Mouse (Mus musculus) kidney, embryonic 16.5 days (tissue): ENCODE data around the gene Sppl3. TPM values are rescaled to one million over a fixed set of nuclear protein-coding genes. Genes with fewer than 3 reads are reported as not detected.

ENCODE experiments used
- ATAC-seq: fragments of 200-750 bp; cut with Nextera tagmentation; 2 replicates; pipeline ENCODE4 v1.8.0; 2017; ENCODE audit warnings: moderate TSS enrichment; ENCODE audit not compliant: low FRiP score, low TSS enrichment
- H3K27ac ChIP-seq: fragments of 300-500 bp; sonication (generic); 2 replicates; pipeline ENCODE4 v1.5.1; 2014; ENCODE audit warnings: low read length
- H3K27me3 ChIP-seq: fragments of 300-500 bp; sonication (generic); 2 replicates; pipeline ENCODE4 v1.6.1; 2014; ENCODE audit warnings: low read length, control low read depth, mixed read lengths; ENCODE audit not compliant: insufficient read depth
- H3K36me3 ChIP-seq: fragments of 300-500 bp; sonication (generic); 2 replicates; pipeline ENCODE4 v1.6.1; 2014; ENCODE audit warnings: low read length, control low read depth, mixed read lengths; ENCODE audit not compliant: insufficient read depth
- H3K4me1 ChIP-seq: fragments of 300-500 bp; sonication (generic); 2 replicates; pipeline ENCODE4 v1.6.1; 2014; ENCODE audit warnings: low read length, control low read depth, mixed read lengths; ENCODE audit not compliant: insufficient read depth
- H3K4me2 ChIP-seq: fragments of 300-500 bp; sonication (generic); replicated peaks from 2 replicates; pipeline ENCODE4 v1.6.1; 2014; ENCODE audit warnings: low read depth, low read length
- H3K4me3 ChIP-seq: fragments of 300-500 bp; sonication (generic); 2 replicates; pipeline ENCODE4 v1.5.1; 2014; ENCODE audit warnings: mild to moderate bottlenecking, low read length
- H3K9ac ChIP-seq: fragments of 300-500 bp; sonication (generic); replicated peaks from 2 replicates; pipeline ENCODE4 v1.6.1; 2014; ENCODE audit warnings: low read length
- H3K9me3 ChIP-seq: fragments of 300-500 bp; sonication (generic); 2 replicates; pipeline ENCODE4 v1.6.1; 2016; ENCODE audit warnings: low read length, control low read depth
- WGBS: fragments of 180-500 bp; shearing (Covaris S2); extraction: QIAGEN DNeasy Blood & Tissue Kit; methylation state at CpG from one replicate; pipeline ENCODE4 v1.1.7; 2014; 5-methylcytosine and 5-hydroxymethylcytosine counted together
- polyA plus RNA-seq: library from polyadenylated mRNA; unstranded; fragments of >200 nt; fragmentation: Nextera tagmentation; extraction: Ambion mirVana; gene quantifications from 2 replicates; pipeline ENCODE4 v1.2.1, GENCODE M21; 2015

Gene Sppl3
- polyA plus RNA-seq, 1 experiment from 2014 or later: 12.3 TPM

DNA sequence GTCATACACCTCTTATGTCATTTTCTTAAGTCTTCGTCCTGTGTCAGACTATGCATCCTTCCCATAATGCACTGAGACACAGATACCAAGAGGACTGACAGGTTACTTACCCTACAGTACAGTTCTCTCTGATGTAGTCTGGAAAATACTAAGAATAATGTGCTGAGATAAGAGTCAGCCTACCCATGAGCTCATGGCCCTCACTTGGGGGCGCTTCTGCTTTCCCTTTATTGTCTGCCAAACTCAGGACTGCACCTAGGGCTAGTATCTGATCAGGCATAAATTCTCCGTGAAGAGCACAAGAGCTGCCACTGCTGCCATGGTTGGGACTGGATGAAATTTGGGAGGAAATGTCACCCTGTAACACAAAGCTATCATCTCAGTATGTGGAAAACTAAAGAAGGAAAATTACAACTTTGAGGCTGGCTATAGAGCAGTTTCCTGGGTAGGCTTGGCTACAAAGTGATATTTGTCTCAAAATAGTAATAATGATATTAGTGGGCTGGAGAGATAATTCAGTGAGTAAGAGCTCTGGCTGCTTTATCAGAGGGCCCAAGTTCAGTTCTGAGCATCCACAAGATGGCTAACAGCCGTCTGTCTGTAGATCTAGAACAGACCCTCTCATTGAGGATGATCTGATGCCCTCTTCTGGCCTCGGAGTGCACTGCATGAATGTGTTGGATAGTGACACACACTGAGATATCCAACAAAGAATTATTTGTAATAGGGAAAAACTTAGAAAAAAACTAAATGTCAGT is 65.4 kb downstream of the Sppl3 start:
- Histone ChIP-seq H3K4me1 (peaks cover 22% of the 10 kb centered on the region), H3K36me3 (peaks cover 13% of the 10 kb centered on the region), H3K9ac (no peak overlapping the region), H3K27ac (no peak overlapping the region), H3K4me3 (no peak overlapping the region), H3K4me2 (no peak overlapping the region), H3K27me3 (no peaks in the 10 kb centered on the region), H3K9me3 (no peaks in the 10 kb centered on the region)
- 58% methylated on average over 5 of the region's 5 CpGs for WGBS
- no peak for ATAC-seq

- 75% methylated on average over 5 of the region's 5 CpGs for WGBS
- Histone ChIP-seq H3K4me3 (no peak overlapping the region), H3K4me2 (no peak overlapping the region), H3K27ac (peak overlapping the region; percentile 31; the same call in 1 of the 2 replicates), H3K36me3 (peaks cover 26% of the 10 kb centered on the region), H3K27me3 (no peaks in the 10 kb centered on the region), H3K9me3 (no peaks in the 10 kb centered on the region), H3K9ac (no peak overlapping the region), H3K4me1 (no peaks in the 10 kb centered on the region)
- ATAC-seq: no peak
Observed at GRCm38 (mm10) chr5:115081636-115082035, 70.7 kb downstream of the Sppl3 start.

- Histone ChIP-seq H3K27ac (no peak overlapping the region), H3K4me2 (no peak overlapping the region), H3K9me3 (no peaks in the 10 kb centered on the region), H3K27me3 (no peaks in the 10 kb centered on the region), H3K4me1 (no peaks in the 10 kb centered on the region), H3K4me3 (no peak overlapping the region), H3K36me3 (peaks cover 41% of the 10 kb centered on the region), H3K9ac (no peak overlapping the region)
- WGBS: 82% methylated on average over 6 of the region's 6 CpGs
- ATAC-seq: no peak
Observed at GRCm38 (mm10) chr5:115083492-115083891, 72.6 kb downstream of the Sppl3 start.

- H3K9ac ChIP-seq: no peak overlapping the region
- H3K4me2 ChIP-seq: no peak overlapping the region
- peaks cover 61% of the 10 kb centered on the region for H3K36me3 ChIP-seq
- H3K27ac ChIP-seq: no peak overlapping the region
- WGBS: 98% methylated on average over 2 of the region's 2 CpGs
- H3K4me3 ChIP-seq: no peak overlapping the region
- no peaks in the 10 kb centered on the region for H3K9me3 ChIP-seq
- no peak for ATAC-seq
- H3K27me3 ChIP-seq: no peaks in the 10 kb centered on the region
- no peaks in the 10 kb centered on the region for H3K4me1 ChIP-seq
Observed at GRCm38 (mm10) chr5:115085675-115086074, 74.7 kb downstream of the Sppl3 start.

GRCm38 (mm10) chr5:115089592-115090268 is 78.8 kb downstream of the Sppl3 start:
- Histone ChIP-seq H3K36me3 (peaks cover 64% of the 10 kb centered on the region), H3K27ac (no peak overlapping the region)

DNA sequence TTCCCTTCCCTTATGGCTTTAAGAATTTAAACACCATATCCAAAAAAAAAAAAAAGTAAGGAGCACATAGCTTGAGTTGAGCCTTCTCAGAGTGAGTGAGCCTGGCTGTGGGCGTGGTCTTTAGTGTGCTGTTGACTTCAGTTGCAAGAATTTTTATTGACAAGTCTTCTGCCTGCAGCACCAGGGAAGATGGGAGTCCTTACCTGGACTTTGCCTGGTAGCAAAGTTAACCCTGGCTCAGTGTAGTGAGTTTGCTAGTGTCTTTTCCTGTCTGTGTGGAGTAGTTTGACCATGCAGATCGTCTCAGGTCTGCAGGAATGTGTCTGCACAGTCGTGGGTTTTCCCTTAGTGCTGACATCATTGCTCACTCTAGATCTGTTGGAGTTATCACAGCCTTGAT is 80.1 kb downstream of the Sppl3 start:
- WGBS: 73% methylated on average over 3 of the region's 3 CpGs
- Histone ChIP-seq H3K4me2 (no peak overlapping the region), H3K9ac (no peak overlapping the region), H3K4me1 (no peaks in the 10 kb centered on the region), H3K9me3 (no peaks in the 10 kb centered on the region), H3K27me3 (no peaks in the 10 kb centered on the region), H3K27ac (no peak overlapping the region), H3K36me3 (peaks cover 70% of the 10 kb centered on the region), H3K4me3 (no peak overlapping the region)
- no peak for ATAC-seq

More at GRCm38 (mm10) chr5:115089592-115090268, 78.8 kb downstream of the Sppl3 start:
- Histone ChIP-seq H3K9ac (no peak overlapping the region), H3K4me2 (no peak overlapping the region), H3K4me3 (no peak overlapping the region), H3K9me3 (no peaks in the 10 kb centered on the region), H3K27me3 (no peaks in the 10 kb centered on the region), H3K4me1 (no peaks in the 10 kb centered on the region)
- WGBS: 89% methylated on average over 5 of the region's 5 CpGs
- no peak for ATAC-seq

- Histone ChIP-seq H3K4me1 (no peaks in the 10 kb centered on the region), H3K27me3 (no peaks in the 10 kb centered on the region), H3K9ac (no peak overlapping the region), H3K27ac (no peak overlapping the region), H3K9me3 (no peaks in the 10 kb centered on the region), H3K36me3 (peaks cover 66% of the 10 kb centered on the region), H3K4me2 (no peak overlapping the region), H3K4me3 (no peak overlapping the region)
- 76% methylated on average over 6 of the region's 6 CpGs for WGBS
- ATAC-seq: no peak
Observed at GRCm38 (mm10) chr5:115091776-115092175, 80.8 kb downstream of the Sppl3 start.

DNA sequence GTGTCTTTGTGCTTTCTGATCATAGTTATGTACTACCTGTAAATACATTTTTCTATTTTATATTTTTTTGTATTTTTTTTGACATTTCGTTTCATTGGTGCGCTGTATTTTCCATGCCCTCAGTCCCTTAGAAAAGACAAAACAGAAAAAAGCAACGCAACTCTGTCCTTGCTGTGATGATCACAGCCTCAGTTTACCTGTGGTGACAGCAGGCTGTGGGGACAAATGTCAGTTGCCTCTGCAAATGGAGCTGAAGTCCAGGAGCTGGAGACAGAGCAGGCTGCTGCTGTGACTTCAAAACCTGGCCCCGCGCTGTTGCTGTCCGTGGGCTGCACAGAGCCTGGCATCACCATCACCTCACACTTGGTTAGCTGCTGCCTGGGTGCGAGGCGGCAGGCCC is 87.3 kb downstream of the Sppl3 start, which contains the start of gene Gm10401:
Gene Gm10401 (minus strand): TSS at position 101 of the 400 bp plus-strand sequence.
- H3K27me3 ChIP-seq: no peaks in the 10 kb centered on the region
- H3K9me3 ChIP-seq: no peaks in the 10 kb centered on the region
- WGBS: 98% methylated on average over 8 of the region's 8 CpGs
- peaks cover 54% of the 10 kb centered on the region for H3K36me3 ChIP-seq
- no peak within 1 kb of the TSS for H3K4me2 ChIP-seq
- H3K27ac ChIP-seq: no peak within 1 kb of the TSS
- no peaks in the 10 kb centered on the region for H3K4me1 ChIP-seq
- ATAC-seq: no peak
- no peak within 1 kb of the TSS for H3K4me3 ChIP-seq
- H3K9ac ChIP-seq: no peak within 1 kb of the TSS

DNA sequence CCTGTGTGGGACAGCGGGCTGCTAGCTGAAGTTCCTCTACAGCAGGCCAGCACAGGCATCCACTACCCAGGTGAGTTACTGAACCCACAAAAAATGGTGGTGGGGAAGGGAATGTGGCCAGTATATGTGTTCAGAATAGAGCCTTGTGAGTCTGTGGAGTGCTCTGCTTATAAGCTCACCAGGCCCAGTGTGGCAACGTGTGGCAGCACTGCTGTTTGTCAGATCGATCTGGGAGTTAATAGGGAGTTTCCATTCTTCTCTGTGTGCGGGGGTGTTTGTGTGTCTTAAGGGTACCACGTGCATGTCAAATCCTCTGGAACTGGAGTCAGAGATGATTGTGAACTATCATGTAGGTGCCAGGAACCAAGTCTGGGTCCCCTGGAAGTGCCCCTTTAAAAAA is 88.6 kb downstream of the Sppl3 start:
- H3K27me3 ChIP-seq: no peaks in the 10 kb centered on the region
- ATAC-seq: no peak
- H3K4me2 ChIP-seq: no peak overlapping the region
- H3K4me1 ChIP-seq: no peaks in the 10 kb centered on the region
- H3K4me3 ChIP-seq: no peak overlapping the region
- no peak overlapping the region for H3K9ac ChIP-seq
- WGBS: 80% methylated on average over 5 of the region's 5 CpGs
- no peak overlapping the region for H3K27ac ChIP-seq
- peaks cover 60% of the 10 kb centered on the region for H3K36me3 ChIP-seq
- no peaks in the 10 kb centered on the region for H3K9me3 ChIP-seq

GRCm38 (mm10) chr5:115099991-115100390 is 89.1 kb downstream of the Sppl3 start:
- peaks cover 60% of the 10 kb centered on the region for H3K36me3 ChIP-seq
- H3K4me2 ChIP-seq: no peak overlapping the region
- WGBS: 78% methylated on average over 9 of the region's 9 CpGs
- no peak overlapping the region for H3K27ac ChIP-seq
- no peak overlapping the region for H3K9ac ChIP-seq
- H3K4me1 ChIP-seq: no peaks in the 10 kb centered on the region
- H3K9me3 ChIP-seq: no peaks in the 10 kb centered on the region
- no peak overlapping the region for H3K4me3 ChIP-seq
- H3K27me3 ChIP-seq: no peaks in the 10 kb centered on the region
- ATAC-seq: no peak
